Mouse (Mus musculus): Measurements from ENCODE around the gene Tsku. TPM values are rescaled to one million over a fixed set of nuclear protein-coding genes. Genes with fewer than 3 reads are reported as not detected.

The Tsku gene
- total RNA-seq, 1 experiment: 17.8 TPM

DNA sequence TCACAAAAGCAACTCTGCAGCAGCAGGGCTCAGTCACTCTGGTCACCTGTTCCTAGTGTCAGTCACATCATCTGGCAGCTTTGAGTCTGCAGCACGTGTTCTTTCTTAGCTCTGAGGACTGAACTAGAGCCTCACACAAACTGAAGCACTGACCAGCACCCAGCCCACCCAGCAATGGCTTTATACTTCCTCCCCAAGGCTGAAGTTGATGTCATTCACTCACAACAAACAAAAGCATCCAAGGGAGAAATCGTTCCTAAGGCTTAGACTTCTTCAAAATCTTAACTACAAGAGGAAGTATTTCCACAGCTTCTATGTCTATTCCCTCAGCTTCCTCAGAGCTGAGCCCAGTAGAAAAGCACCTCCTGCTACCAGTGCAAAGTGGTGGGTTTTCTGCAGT lies 32.8 kb downstream of the Tsku start:
- Histone ChIP-seq H3K9me3 (ENCODE audit: control insufficient read depth, insufficient read depth, low read depth, low read length) (no peaks in the 10 kb centered on the region), H3K4me1 (ENCODE audit: control insufficient read depth in 2 of 2, insufficient read depth in 2 of 2, low read length in 2 of 2, poor library complexity in 1 of 2) (peaks cover 2 to 4% of the 10 kb centered on the region in 2 experiments; a peak in 2 of 4 replicates), H3K36me3 (ENCODE audit: control insufficient read depth, insufficient read depth, low read length, poor library complexity, severe bottlenecking) (no peaks in the 10 kb centered on the region), H3K9ac (ENCODE audit: insufficient read depth, low read depth, low read length, poor library complexity, severe bottlenecking) (no peak overlapping the region), H3K4me3 (ENCODE audit: insufficient read depth in 1 of 2, low read depth in 1 of 2, low read length in 2 of 2, poor library complexity in 1 of 2, severe bottlenecking in 1 of 2) (no peak overlapping the region), H3K27ac (ENCODE audit: insufficient read depth, low read depth, low read length, poor library complexity, severe bottlenecking) (no peak overlapping the region)
- no peak for TF ChIP-seq ZC3H11A (IDR thresholded peaks at IDR 0.05; ENCODE audit: borderline replicate concordance, low read depth, low read length)
- TF ChIP-seq ZNF384 (IDR thresholded peaks at IDR 0.05; ENCODE audit: low read depth, low read length): no peak
- TF ChIP-seq MAFK (IDR thresholded peaks at IDR 0.05; ENCODE audit: insufficient read depth, low read depth, low read length): no peak
- no peak for TF ChIP-seq CHD2 (IDR thresholded peaks at IDR 0.05; ENCODE audit: low read depth, low read length)
- no peak for TF ChIP-seq HCFC1 (IDR thresholded peaks at IDR 0.05; ENCODE audit: borderline replicate concordance, insufficient read depth, low read length)
- in situ Hi-C loops (cut with MboI; ENCODE audit: low sequenced_read_pairs in 2 of 2, unreplicated experiment in 2 of 2): no loop called here
- no peak for DNase-seq (ENCODE audit: low read depth, low spot score)

DNA sequence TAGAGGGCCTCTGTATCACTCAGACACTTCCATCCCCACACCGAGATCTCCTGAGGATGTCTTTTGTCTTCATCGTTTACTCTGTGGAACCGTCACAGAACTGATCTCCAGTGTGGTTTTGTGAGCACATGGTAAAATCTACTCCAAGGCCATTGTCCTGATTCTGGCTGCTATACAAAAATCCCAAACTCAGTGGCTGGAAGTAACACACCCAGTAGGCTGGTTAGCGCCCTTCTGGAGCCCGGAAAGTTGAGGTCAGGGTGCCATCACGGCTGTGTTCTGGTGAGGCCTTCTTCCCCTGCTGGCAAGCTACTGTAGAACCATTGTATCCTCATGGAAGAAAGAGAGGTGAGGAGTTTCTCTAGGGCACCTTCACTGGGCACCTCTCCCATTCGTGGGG lies 35.1 kb downstream of the Tsku start:
- TF ChIP-seq MAFK (IDR thresholded peaks at IDR 0.05; ENCODE audit: insufficient read depth, low read depth, low read length) (no peak), ZC3H11A (IDR thresholded peaks at IDR 0.05; ENCODE audit: borderline replicate concordance, low read depth, low read length) (no peak), HCFC1 (IDR thresholded peaks at IDR 0.05; ENCODE audit: borderline replicate concordance, insufficient read depth, low read length) (no peak), CHD2 (IDR thresholded peaks at IDR 0.05; ENCODE audit: low read depth, low read length) (no peak), ZNF384 (IDR thresholded peaks at IDR 0.05; ENCODE audit: low read depth, low read length) (no peak)
- H3K27ac ChIP-seq (ENCODE audit: insufficient read depth, low read depth, low read length, poor library complexity, severe bottlenecking): no peak overlapping the region
- no peak overlapping the region for H3K4me3 ChIP-seq (ENCODE audit: insufficient read depth in 1 of 2, low read depth in 1 of 2, low read length in 2 of 2, poor library complexity in 1 of 2, severe bottlenecking in 1 of 2)
- DNase-seq (ENCODE audit: low read depth, low spot score): no peak
- no peaks in the 10 kb centered on the region for H3K9me3 ChIP-seq (ENCODE audit: control insufficient read depth, insufficient read depth, low read depth, low read length)
- in situ Hi-C loops (cut with MboI; ENCODE audit: low sequenced_read_pairs in 2 of 2, unreplicated experiment in 2 of 2): no loop called here
- no peaks in the 10 kb centered on the region for H3K36me3 ChIP-seq (ENCODE audit: control insufficient read depth, insufficient read depth, low read length, poor library complexity, severe bottlenecking)
- H3K9ac ChIP-seq (ENCODE audit: insufficient read depth, low read depth, low read length, poor library complexity, severe bottlenecking): no peak overlapping the region
- peaks cover 2 to 7% of the 10 kb centered on the region in 2 experiments; a peak in 2 of 4 replicates for H3K4me1 ChIP-seq (ENCODE audit: control insufficient read depth in 2 of 2, insufficient read depth in 2 of 2, low read length in 2 of 2, poor library complexity in 1 of 2)

DNA sequence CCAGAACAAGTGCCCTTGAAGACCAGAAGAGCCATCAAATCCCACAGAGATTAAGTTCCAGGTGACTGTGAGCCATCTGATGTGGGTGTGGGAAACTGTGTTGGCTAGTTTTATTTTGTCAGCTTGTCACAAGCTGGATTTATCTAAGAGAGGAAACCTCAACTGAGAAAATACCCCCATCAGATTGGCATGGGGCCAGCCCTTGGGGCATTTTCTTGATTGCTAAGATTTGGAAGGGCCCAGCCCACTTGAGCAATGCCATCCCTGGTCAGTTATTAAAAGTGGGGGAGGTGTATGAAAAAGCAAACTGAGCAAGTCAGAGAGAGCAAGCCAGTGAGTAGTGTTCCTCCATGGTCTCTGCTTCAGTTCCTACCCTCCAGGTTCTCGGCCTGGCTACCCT lies 36.9 kb downstream of the Tsku start:
- H3K9me3 ChIP-seq (ENCODE audit: control insufficient read depth, insufficient read depth, low read depth, low read length): no peaks in the 10 kb centered on the region
- H3K4me1 ChIP-seq (ENCODE audit: control insufficient read depth in 2 of 2, insufficient read depth in 2 of 2, low read length in 2 of 2, poor library complexity in 1 of 2): peaks cover 2 to 7% of the 10 kb centered on the region in 2 experiments; a peak in 2 of 4 replicates
- DNase-seq (ENCODE audit: low read depth, low spot score): no peak
- in situ Hi-C loops (cut with MboI; ENCODE audit: low sequenced_read_pairs in 2 of 2, unreplicated experiment in 2 of 2): no loop called here
- TF ChIP-seq CHD2 (IDR thresholded peaks at IDR 0.05; ENCODE audit: low read depth, low read length) (no peak), ZNF384 (IDR thresholded peaks at IDR 0.05; ENCODE audit: low read depth, low read length) (no peak), HCFC1 (IDR thresholded peaks at IDR 0.05; ENCODE audit: borderline replicate concordance, insufficient read depth, low read length) (no peak)
- no peaks in the 10 kb centered on the region for H3K36me3 ChIP-seq (ENCODE audit: control insufficient read depth, insufficient read depth, low read length, poor library complexity, severe bottlenecking)
- H3K27ac ChIP-seq (ENCODE audit: insufficient read depth, low read depth, low read length, poor library complexity, severe bottlenecking): no peak overlapping the region
- no peak overlapping the region for H3K4me3 ChIP-seq (ENCODE audit: insufficient read depth in 1 of 2, low read depth in 1 of 2, low read length in 2 of 2, poor library complexity in 1 of 2, severe bottlenecking in 1 of 2)
- no peak overlapping the region for H3K9ac ChIP-seq (ENCODE audit: insufficient read depth, low read depth, low read length, poor library complexity, severe bottlenecking)

DNA sequence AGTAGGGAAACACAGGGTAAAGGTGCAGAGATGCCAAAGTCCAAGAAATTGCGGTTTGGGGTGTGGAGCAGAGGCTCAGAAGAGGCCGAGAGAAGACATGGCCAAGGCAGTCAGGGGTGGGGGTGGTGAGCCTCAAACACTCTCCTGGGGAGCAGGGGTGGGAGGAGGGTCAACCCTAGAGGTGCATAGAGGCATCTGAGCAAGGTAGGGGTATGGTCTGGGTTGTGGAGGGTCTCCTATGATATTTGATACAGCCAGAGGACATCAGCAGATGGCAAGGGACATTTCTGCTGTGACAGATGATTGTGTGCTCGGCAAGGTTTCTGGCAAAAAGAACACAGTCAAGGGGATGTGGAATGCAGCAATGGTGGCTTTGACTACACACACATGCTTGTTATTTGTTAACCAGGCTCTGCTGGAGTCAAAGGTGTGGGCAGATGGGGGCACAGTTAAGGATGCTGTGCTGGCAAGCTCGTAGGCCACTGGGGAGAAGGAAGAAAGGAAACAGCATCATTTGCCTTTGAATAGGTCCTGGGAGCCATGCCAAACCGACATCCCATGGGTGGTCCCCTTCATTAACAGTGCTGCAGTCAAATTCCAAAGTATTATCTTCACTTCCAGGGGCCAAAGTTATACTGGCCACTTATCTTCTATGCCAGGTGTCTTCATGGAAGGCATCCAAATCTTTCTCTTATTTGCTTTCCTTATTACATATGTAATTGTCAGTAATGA lies 37.7 kb downstream of the Tsku start:
- Histone ChIP-seq H3K9ac (ENCODE audit: insufficient read depth, low read depth, low read length, poor library complexity, severe bottlenecking) (no peak overlapping the region), H3K9me3 (ENCODE audit: control insufficient read depth, insufficient read depth, low read depth, low read length) (no peaks in the 10 kb centered on the region), H3K27ac (ENCODE audit: insufficient read depth, low read depth, low read length, poor library complexity, severe bottlenecking) (no peak overlapping the region), H3K36me3 (ENCODE audit: control insufficient read depth, insufficient read depth, low read length, poor library complexity, severe bottlenecking) (no peaks in the 10 kb centered on the region), H3K4me1 (ENCODE audit: control insufficient read depth in 2 of 2, insufficient read depth in 2 of 2, low read length in 2 of 2, poor library complexity in 1 of 2) (peaks cover 2 to 7% of the 10 kb centered on the region in 2 experiments; a peak in 2 of 4 replicates), H3K4me3 (ENCODE audit: insufficient read depth in 1 of 2, low read depth in 1 of 2, low read length in 2 of 2, poor library complexity in 1 of 2, severe bottlenecking in 1 of 2) (no peak overlapping the region)
- in situ Hi-C loops (cut with MboI; ENCODE audit: low sequenced_read_pairs in 2 of 2, unreplicated experiment in 2 of 2): no loop called here
- DNase-seq (ENCODE audit: low read depth, low spot score): no peak
- no peak for TF ChIP-seq MAFK (IDR thresholded peaks at IDR 0.05; ENCODE audit: insufficient read depth, low read depth, low read length)
- TF ChIP-seq HCFC1 (IDR thresholded peaks at IDR 0.05; ENCODE audit: borderline replicate concordance, insufficient read depth, low read length): no peak
- no peak for TF ChIP-seq ZC3H11A (IDR thresholded peaks at IDR 0.05; ENCODE audit: borderline replicate concordance, low read depth, low read length)
- no peak for TF ChIP-seq ZNF384 (IDR thresholded peaks at IDR 0.05; ENCODE audit: low read depth, low read length)
- TF ChIP-seq CHD2 (IDR thresholded peaks at IDR 0.05; ENCODE audit: low read depth, low read length): no peak
